Comparison of ENCODE assay signal across 10 mouse cellular contexts in genomic region chr10:42152426-42153205, GRCm38 (mm10).
DNase-seq lines count a peak whose midpoint lies in the region; ATAC-seq lines count a peak whose summit lies in the region.
"Had no signal": no experiment of that assay in that cellular context is flagged by ENCODE, and none has a peak within 500 bp of the region (broad histone marks: within the 10 kb centered on the region; RNA-seq: fewer than 3 reads in every experiment).

No protein-coding gene starts in this region.

- peak; percentile 29 for DNase-seq in hindbrain, embryonic 10.5 days (ENCODE audit: low spot score)
- DNase-seq in adrenal gland, postnatal 14 days: peak; percentile 27
- DNase-seq in left cerebral cortex, postnatal 25 days (ENCODE audit: low spot score in 2 of 2): peak; percentile 16 to 56
- DNase-seq in telencephalon, adult 2 months (ENCODE audit: low read depth, low spot score): peak; percentile 3
- DNase-seq in lung, postnatal 14 days: no peak
- no peak for DNase-seq in urinary bladder, postnatal 25 days (ENCODE audit: low spot score)

- H3K9ac ChIP-seq in hindbrain, embryonic 13.5 days: no peak overlapping the region
- no peak overlapping the region for H3K9ac ChIP-seq in embryonic facial prominence, embryonic 15.5 days

- no peak for ATAC-seq in hindbrain, embryonic 13.5 days (ENCODE audit: low FRiP score)
- no peak for ATAC-seq in embryonic facial prominence, embryonic 15.5 days (ENCODE audit: insufficient number of reproducible peaks, low FRiP score, low TSS enrichment, low read depth)

- H3K4me3 ChIP-seq in hindbrain, embryonic 10.5 days: no peak overlapping the region
- H3K4me3 ChIP-seq in hindbrain, embryonic 13.5 days: no peak overlapping the region
- H3K4me3 ChIP-seq in embryonic facial prominence, embryonic 15.5 days (replicated peaks): no peak overlapping the region
- H3K4me3 ChIP-seq: heart, adult 2 months; megakaryocyte, embryonic 14.5 days had no signal

- H3K4me1 ChIP-seq in hindbrain, embryonic 10.5 days (replicated peaks): peaks cover 11% of the 10 kb centered on the region
- peaks cover 8% of the 10 kb centered on the region for H3K4me1 ChIP-seq in hindbrain, embryonic 13.5 days (replicated peaks)
- peaks cover 6% of the 10 kb centered on the region; the same call in 1 of the 2 replicates for H3K4me1 ChIP-seq in embryonic facial prominence, embryonic 15.5 days

- intact Hi-C loops in left cerebral cortex, postnatal 25 days (cut with DNase I): no loop called here

- H3K27ac ChIP-seq in hindbrain, embryonic 10.5 days: peak overlapping the region; percentile 57
- no peak overlapping the region for H3K27ac ChIP-seq in hindbrain, embryonic 13.5 days
- H3K27ac ChIP-seq in embryonic facial prominence, embryonic 15.5 days (replicated peaks): 0 out of 2 replicates have a peak overlapping the region, but pooled peaks have one; percentile 29
- H3K27ac ChIP-seq: heart, adult 2 months had no signal

- WGBS in hindbrain, embryonic 10.5 days: 42% methylated on average over 14 of the region's 14 CpGs
- WGBS in hindbrain, embryonic 13.5 days: 42% methylated on average over 14 of the region's 14 CpGs
- WGBS in embryonic facial prominence, embryonic 15.5 days: 28% methylated on average over 14 of the region's 14 CpGs

- no peaks in the 10 kb centered on the region for H3K27me3 ChIP-seq in hindbrain, embryonic 10.5 days (ENCODE audit: insufficient read depth, poor library complexity, severe bottlenecking)
- H3K27me3 ChIP-seq in hindbrain, embryonic 13.5 days: no peaks in the 10 kb centered on the region
- no peaks in the 10 kb centered on the region for H3K27me3 ChIP-seq in embryonic facial prominence, embryonic 15.5 days

- peaks cover 9% of the 10 kb centered on the region; the same call in 1 of the 2 replicates for H3K9me3 ChIP-seq in hindbrain, embryonic 10.5 days
- no peaks in the 10 kb centered on the region for H3K9me3 ChIP-seq in hindbrain, embryonic 13.5 days
- peaks cover 5% of the 10 kb centered on the region; the same call in 1 of the 2 replicates for H3K9me3 ChIP-seq in embryonic facial prominence, embryonic 15.5 days (replicated peaks)

- H3K4me2 ChIP-seq in hindbrain, embryonic 13.5 days: no peak overlapping the region
- H3K4me2 ChIP-seq in embryonic facial prominence, embryonic 15.5 days (replicated peaks): no peak overlapping the region

- H3K36me3 ChIP-seq in hindbrain, embryonic 10.5 days: no peaks in the 10 kb centered on the region
- H3K36me3 ChIP-seq in hindbrain, embryonic 13.5 days: no peaks in the 10 kb centered on the region
- H3K36me3 ChIP-seq in embryonic facial prominence, embryonic 15.5 days: no peaks in the 10 kb centered on the region

Comparison
In these comparisons a context has a peak if more than half of its experiments do, and no peak if none do; other contexts are left out.
1. DNase-seq: peak in hindbrain, embryonic 10.5 days (single experiment), adrenal gland, postnatal 14 days (single experiment), left cerebral cortex, postnatal 25 days (2 of 2) and telencephalon, adult 2 months (single experiment); none in lung, postnatal 14 days (single experiment) and urinary bladder, postnatal 25 days (single experiment).